Mouse (Mus musculus): Measurements from ENCODE around the gene Msh6.
"Not testable (repeated sequence)": the region's sequence is repeated elsewhere in the genome, so short reads cannot be mapped to it uniquely, and the experiment has no call there.

The Msh6 gene

DNA sequence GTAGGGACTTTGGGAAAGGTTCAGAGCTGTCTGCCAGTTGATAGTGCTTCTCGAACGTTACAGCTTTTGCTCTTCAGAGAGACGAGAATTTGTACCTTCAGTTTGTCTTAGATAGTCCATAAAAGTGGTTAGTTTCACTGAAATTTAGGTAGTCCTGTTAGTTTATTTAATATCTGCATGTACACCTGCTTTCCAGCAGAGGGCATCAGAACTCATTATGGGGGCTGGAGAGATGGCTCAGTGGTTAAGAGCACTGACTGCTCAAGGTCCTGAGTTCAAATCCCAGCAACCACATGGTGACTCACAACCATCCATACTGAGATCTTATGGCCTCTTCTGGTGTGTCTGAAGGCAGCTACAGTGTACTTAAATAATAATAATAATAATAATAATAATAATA, 7.2 kb downstream of the Msh6 start:
- DNase-seq (ENCODE audit: low spot score in 2 of 2) = no peak

GRCm38 (mm10) chr17:87983313-87983712, 8.5 kb downstream of the Msh6 start:
- DNase-seq (ENCODE audit: low spot score in 2 of 2) = no peak

DNA sequence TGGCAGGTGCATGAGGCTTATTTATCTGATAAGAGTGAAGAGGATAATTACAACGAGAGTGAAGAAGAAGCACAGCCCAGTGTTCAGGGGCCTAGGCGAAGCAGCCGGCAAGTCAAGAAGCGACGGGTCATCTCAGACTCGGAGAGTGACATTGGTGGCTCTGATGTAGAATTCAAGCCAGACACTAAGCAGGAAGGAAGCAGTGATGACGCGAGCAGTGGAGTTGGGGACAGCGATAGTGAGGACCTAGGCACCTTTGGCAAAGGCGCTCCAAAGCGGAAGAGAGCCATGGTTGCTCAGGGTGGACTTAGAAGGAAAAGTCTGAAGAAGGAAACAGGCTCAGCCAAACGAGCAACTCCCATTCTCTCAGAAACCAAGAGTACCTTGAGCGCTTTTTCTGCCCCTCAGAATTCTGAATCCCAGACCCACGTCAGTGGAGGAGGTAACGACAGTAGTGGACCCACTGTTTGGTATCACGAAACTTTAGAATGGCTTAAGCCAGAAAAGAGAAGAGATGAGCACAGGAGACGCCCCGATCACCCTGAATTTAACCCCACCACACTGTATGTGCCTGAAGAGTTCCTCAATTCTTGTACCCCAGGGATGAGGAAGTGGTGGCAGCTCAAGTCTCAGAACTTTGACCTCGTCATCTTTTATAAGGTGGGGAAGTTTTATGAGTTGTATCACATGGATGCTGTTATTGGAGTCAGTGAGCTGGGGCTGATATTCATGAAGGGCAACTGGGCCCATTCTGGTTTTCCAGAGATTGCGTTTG, 9.8 kb downstream of the Msh6 start:
- DNase-seq (ENCODE audit: low spot score in 2 of 2) = no peak

DNA sequence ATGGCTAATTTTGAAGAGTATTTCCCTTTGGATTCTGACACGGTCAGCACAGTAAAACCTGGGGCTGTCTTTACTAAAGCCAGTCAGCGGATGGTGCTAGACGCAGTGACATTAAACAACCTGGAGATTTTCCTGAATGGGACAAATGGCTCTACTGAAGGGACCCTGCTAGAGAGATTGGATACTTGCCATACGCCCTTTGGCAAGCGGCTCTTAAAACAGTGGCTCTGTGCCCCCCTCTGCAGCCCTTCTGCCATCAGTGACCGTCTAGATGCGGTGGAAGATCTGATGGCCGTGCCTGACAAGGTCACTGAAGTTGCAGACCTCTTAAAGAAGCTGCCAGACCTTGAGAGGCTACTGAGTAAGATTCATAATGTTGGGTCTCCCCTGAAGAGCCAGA, 11.1 kb downstream of the Msh6 start:
- no peak for DNase-seq (ENCODE audit: low spot score in 2 of 2)

DNA sequence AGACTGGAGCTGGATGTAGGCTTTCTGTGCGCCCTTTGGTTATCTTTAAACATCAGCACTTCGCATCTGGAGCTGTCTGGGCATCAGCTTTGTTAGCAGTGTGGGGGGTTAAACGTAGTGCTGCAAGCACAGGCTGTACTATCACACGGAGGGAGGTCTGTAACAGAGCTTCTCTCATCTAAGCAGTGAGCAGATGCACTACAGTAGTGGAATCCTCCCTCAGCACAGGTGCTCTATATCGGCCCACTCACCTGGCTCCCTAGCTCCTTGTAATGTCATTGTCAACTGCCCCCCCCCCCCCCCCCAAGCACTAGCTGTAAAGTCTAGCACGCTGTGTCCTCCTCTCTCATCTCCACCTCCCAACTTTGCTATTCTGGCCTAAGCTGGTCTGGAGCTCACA, 12.6 kb downstream of the Msh6 start:
- DNase-seq (ENCODE audit: low spot score in 2 of 2) = no peak

GRCm38 (mm10) chr17:87992154-87992553, 17.3 kb downstream of the Msh6 start:
- no peak for DNase-seq (ENCODE audit: low spot score in 2 of 2)

GRCm38 (mm10) chr17:87993338-87993737, 18.5 kb downstream of the Msh6 start:
- no peak for DNase-seq (ENCODE audit: low spot score in 2 of 2)

DNA sequence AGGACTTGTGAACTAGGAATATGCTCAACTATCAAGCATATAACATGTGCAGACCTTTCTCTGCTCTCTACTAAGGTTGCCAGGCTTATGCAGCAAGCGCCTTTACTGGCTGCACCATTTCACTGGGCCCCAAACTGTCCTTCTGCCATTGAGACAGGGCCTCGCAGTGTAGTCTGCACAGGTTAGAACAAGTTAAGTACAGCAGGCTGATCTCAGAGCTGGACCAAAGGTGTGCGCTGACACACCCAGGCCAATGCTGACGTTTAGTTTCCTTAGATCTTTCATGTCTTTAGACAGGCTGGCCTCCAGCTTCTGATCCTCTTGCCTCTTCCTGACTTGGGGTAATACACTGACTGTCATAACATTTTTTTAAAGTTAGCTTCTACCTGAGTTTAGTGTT, 22.9 kb downstream of the Msh6 start:
- no peak for DNase-seq (ENCODE audit: low spot score in 2 of 2)

DNA sequence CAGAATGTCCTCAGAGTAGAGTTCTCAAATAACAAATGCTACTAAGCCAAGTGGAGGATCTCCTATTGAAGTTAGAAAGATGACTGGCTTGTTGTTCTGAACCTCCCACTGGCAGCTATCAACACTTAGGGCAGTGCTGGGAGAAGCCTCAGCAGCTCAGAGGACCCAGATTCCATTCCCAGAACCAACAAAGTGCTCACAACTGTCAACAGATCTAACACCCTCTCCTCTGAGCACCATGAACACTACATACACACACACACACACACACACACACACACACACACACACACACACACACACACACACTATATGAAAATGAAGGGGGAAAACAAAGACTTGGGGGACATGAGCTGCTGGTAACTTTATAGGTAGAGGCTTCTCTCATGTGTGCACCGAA, 30.0 kb downstream of the Msh6 start:
- no peak for DNase-seq (ENCODE audit: low spot score in 2 of 2)

- DNase-seq (ENCODE audit: low spot score in 2 of 2) = no peak
Observed at GRCm38 (mm10) chr17:88006956-88007355, 32.1 kb downstream of the Msh6 start.

DNA sequence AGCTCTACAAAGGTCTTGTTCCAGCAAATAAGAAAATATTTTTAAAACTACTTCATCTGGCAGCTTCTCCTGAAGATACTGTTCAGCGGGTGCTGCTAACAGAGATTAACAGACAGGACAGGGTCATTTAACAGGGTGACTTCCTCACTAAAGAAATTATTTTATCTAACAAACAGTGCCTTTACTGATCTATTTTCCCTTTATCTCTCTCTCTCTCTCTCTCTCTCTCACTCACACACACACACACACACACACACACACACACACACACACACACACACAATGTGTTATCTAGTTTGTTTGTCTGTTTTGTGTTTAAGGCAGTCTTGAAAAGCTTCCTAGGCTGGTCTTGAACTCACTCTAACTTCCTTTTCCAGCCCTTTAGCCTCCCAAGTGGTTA, 39.6 kb downstream of the Msh6 start:
- no peak for DNase-seq (ENCODE audit: low spot score in 2 of 2)

- not testable (repeated sequence) for DNase-seq (ENCODE audit: low spot score in 2 of 2)
Observed at GRCm38 (mm10) chr17:88016027-88016426, 41.2 kb downstream of the Msh6 start.

- DNase-seq (ENCODE audit: low spot score in 2 of 2) = no peak
Observed at GRCm38 (mm10) chr17:88023924-88024323, 49.1 kb downstream of the Msh6 start.

- DNase-seq (ENCODE audit: low spot score in 2 of 2) = peak; percentile 58 to 59
Observed at GRCm38 (mm10) chr17:88025227-88025626, 50.4 kb downstream of the Msh6 start.

DNA sequence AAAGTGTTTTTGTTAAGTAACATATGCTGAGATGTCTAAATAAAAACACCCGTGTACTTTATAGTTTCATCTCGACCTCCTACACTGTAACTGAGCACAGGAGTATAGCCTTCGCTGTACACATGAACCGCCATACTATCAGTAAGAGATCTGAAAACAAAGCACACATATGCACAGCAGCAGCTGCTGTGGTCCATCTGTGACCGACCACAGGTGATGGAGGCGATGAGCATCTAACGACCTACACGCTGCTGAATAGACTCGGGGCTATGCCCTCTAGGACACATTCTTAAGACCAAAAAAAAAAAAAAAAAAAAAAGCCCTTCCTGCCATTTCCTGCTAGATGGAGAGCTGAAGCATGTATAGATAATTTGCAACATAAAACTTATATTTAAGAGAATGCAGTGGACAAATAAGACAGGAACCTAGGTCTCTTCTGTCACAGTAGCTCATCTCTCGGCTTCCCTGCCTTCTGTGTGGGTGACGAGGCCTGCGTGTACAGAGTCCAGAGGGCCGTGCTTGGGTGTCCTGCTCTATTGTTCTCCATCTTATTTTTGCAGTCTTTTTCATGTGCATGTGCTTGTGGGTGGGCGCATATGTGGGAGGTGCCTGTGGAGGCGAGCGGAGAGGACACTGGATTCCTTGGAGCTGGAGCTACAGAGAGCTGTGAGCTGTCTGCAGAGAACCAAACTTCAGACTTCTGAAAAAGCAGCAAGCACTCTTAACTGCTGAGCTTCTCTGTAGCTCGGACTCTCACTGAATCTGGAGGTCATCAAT, 54.5 kb downstream of the Msh6 start:
- peak; percentile 70 to 72 for DNase-seq (ENCODE audit: low spot score in 2 of 2)

- no peak for DNase-seq (ENCODE audit: low spot score in 2 of 2)
Observed at GRCm38 (mm10) chr17:88031755-88032154, 56.9 kb downstream of the Msh6 start.

DNA sequence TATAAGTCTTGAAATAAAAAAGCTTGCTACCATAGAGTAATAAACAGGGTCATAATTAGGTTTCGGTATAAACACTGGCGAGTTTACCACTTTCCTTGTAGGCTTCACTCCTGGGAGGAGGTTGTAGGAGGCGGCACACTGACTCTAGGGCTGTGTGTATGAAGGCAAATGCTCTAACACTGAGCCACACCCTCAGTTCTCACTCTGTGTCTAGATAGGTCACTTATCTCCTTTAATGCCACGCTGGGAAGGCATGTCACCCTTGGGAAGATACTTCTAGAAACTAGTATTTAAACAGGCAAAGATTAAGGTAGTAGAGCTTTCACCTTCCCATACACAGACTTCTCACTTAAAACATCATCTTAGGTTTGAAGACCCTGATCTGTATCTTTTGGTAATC, 59.6 kb downstream of the Msh6 start:
- no peak for DNase-seq (ENCODE audit: low spot score in 2 of 2)

Measured in right cerebral cortex, adult 2 months (tissue).